Mouse (Mus musculus) layer of hippocampus, adult 18-20 months (tissue): ENCODE measurements around the gene Olfr820. TPM values are rescaled to one million over a fixed set of nuclear protein-coding genes. Genes with fewer than 3 reads are reported as not detected.
"Not testable (repeated sequence)": the region's sequence is repeated elsewhere in the genome, so short reads cannot be mapped to it uniquely, and the experiment has no call there.

Source experiments
- DNase-seq, 2 experiments: peaks; one replicate each; pipeline ENCODE4 v3.0.0; 2022; ENCODE audit warnings: low spot score in 2 of 2
- long read RNA-seq: library from polyadenylated mRNA; stranded (forward); transcript quantifications from one replicate; pipeline ENCODE4 v2.0.0, GENCODE M21; 2021
- total RNA-seq, 2 experiments: library from RNA; stranded (reverse); gene quantifications; 2 replicates each; pipeline ENCODE4 v1.2.3; 2021

Gene Olfr820
- total RNA-seq: not detected
- long read RNA-seq: 0 reads

DNA sequence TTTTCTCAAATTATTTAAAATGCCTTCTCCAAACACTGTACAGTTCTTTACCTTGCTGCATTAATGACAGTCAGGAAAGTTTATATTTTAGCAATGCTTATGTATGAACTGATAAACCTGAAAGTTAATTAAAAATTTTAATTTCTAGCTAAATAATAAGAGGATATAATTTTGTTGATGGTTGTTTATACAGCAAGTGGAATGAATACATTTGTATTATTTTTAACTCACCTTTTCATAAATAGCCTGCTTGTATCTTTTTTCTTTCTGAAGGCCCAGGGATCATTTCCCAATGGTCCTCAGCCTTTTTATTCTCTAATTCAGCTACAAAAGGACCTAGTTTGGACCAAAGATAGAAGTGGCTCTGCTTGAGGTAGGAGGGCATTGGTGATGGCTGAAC is at the start of gene Olfr820:
TSS of gene Olfr820 (plus strand) at position 301 of the 400 bp plus-strand sequence.
- no peak for DNase-seq

DNA sequence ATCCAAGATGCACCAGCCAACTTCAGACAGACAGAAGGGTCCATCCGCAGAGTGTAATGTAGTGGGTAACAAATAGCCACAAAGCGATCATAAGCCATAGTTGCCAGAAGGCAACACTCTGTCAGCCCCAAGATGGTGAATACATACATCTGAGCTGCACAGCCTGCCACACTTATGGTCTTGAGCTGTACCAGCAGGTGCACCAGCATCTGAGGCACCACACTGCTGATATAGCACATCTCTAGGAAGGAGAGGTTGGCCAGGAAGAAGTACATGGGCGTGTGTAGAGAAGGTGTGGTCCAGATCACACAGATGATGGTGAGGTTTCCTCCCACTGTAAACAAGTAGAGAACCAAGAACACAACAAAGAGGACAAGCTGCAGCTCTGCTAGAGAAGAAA is 46.2 kb upstream of the Olfr820 start:
- DNase-seq: not testable (repeated sequence)

DNA sequence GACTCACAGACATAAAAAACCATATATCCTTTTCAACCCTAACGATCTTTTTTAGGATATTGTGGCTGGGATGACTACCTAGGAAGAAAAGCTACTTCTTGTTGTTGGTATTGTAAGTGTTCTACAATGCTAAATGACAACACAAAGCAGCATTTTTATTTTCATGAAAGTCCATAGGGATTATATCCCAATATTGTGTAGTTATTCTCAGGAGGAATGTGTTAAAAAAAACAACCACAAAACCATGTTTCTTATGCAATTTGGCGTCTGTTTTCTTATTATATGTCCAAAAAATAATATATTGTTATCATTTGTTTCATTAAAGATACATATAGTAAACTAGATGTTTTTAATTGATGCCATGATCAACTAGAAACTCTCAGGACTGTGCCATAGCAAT is 45.3 kb upstream of the Olfr820 start, which contains the start of gene Olfr819:
TSS of gene Olfr819 (minus strand) at position 101 of the 400 bp plus-strand sequence.
- DNase-seq: not testable (repeated sequence)

DNA sequence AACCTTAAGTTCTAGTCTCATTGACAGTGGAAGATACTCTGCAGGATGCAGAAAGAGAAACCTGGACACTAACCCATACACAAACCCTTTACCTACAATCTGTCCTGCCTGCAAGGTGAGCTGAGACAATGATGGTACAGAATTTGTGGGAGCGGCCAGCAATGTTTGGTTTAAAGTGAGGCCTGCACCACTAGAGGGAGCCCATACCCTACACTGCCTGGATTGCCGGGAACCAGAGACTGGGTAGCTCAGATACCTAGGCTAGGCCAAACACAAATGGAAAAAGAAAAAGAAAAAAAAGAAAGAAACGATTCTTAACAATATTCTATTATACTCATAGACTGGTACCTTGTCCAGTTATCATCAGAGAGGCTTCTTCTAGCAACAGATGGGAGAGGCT is 39.4 kb upstream of the Olfr820 start:
- not testable (repeated sequence) for DNase-seq

DNA sequence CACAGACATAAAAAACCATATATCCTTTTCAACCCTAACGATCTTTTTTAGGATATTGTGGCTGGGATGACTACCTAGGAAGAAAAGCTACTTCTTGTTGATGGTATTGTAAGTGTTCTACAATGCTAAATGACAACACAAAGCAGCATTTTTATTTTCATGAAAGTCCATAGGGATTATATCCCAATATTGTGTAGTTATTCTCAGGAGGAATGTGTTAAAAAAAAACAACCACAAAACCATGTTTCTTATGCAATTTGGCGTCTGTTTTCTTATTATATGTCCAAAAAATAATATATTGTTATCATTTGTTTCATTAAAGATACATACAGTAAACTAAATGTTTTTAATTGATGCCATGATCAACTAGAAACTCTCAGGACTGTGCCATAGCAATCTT is 36.4 kb upstream of the Olfr820 start, which contains the start of gene Olfr247:
TSS of gene Olfr247 (minus strand) at position 101 of the 400 bp plus-strand sequence.
- not testable (repeated sequence) for DNase-seq

DNA sequence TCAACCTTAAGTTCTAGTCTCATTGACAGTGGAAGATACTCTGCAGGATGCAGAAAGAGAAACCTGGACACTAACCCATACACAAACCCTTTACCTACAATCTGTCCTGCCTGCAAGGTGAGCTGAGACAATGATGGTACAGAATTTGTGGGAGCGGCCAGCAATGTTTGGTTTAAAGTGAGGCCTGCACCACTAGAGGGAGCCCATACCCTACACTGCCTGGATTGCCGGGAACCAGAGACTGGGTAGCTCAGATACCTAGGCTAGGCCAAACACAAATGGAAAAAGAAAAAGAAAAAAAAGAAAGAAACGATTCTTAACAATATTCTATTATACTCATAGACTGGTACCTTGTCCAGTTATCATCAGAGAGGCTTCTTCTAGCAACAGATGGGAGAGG is 30.6 kb upstream of the Olfr820 start:
- not testable (repeated sequence) for DNase-seq

DNA sequence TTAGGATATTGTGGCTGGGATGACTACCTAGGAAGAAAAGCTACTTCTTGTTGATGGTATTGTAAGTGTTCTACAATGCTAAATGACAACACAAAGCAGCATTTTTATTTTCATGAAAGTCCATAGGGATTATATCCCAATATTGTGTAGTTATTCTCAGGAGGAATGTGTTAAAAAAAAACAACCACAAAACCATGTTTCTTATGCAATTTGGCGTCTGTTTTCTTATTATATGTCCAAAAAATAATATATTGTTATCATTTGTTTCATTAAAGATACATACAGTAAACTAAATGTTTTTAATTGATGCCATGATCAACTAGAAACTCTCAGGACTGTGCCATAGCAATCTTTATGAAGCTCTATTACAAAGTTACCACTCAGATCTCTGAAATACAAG is 27.5 kb upstream of the Olfr820 start, which contains the start of gene Gm10310:
TSS of gene Gm10310 (minus strand) at position 101 of the 400 bp plus-strand sequence.
- not testable (repeated sequence) for DNase-seq

DNA sequence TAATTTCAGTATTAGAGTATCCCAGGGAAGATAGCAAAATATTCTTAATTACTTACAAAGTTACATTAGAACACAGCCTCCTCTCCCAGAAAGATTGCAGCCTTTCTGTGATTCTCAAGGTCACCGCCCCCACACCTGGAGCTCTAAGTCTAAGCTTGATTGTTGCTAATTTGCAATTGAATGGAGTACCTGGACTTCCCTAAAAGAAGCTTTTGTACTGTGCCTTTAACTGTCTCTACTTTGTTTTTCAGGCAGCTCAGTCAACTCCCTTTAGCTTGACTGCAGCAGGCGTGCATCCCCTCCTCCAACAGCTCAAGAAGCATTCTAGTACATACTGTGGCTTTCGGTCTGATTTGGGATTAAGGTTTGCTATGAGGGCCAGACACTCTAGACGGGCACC is 8.3 kb upstream of the Olfr820 start:
- not testable (repeated sequence) for DNase-seq

DNA sequence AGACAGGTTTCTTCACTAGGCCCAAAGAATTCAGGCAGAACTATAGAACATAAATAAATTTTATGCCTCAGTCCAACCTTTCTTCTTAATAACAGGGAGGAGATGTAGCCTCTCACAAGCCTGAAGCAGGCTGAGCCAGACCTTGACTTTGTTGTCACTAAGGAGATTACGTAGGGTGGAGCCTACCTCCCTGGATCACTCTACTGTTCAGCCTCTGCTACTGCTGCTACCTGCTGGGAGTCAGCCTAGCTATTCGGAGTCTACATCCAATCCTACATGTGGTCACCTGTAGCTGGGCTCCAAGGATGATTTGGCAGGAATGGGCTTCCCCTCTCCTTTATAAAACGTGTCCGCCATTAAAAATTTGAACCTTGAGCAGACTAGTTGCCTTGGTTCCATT is 7.1 kb upstream of the Olfr820 start:
- DNase-seq: not testable (repeated sequence)

DNA sequence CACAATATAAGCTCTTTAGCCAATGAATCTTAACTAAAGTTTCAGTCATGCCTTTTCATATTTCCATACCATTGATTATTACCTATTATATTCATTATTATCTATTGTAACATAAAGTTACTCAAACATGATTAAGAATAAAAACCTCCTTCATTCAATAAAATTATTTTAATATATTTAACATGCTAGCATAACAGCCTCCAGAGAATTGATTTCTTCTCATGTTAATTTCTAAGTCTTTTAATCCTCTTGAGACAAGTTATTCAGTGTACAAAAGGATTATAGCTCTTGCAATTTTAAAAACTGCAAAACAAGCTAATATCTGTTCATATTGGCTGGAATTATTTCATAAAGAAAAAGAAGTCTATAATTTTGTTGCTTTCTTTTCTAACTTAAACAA is 17.6 kb downstream of the Olfr820 start, which contains the start of gene Olfr821:
TSS of gene Olfr821 (plus strand) at position 301 of the 400 bp plus-strand sequence.
- no peak for DNase-seq

DNA sequence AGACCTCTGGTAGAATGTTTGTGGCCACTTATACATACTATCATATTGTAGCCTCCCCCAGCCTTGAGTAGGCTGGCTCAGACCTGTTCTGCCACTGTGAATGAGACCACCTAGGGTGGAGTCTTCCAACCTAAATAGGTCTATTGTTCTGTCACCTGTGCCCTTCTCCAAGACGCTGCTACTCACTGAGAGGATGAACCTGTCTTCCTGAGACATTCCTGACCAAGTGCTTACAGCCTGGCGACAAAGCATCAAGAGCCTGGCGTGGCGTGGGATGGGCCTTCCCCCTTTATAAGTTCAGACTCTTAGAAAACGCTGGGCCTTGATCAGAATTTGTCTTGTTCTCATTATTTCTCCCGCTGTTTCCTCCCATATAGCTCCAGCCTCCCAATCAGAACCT is 24.7 kb downstream of the Olfr820 start:
- DNase-seq: no peak

Other genes with a start within 250 kb of the Olfr820 start
- not detected for gene Olfr808, start 247.1 kb upstream of the Olfr820 start, total RNA-seq
- not detected for gene Olfr809, start 238.0 kb upstream of the Olfr820 start, total RNA-seq
- gene Olfr810, start 217.7 kb upstream of the Olfr820 start, total RNA-seq: not detected
- not detected for gene Olfr811, start 208.2 kb upstream of the Olfr820 start, total RNA-seq
- gene Olfr812, start 166.5 kb upstream of the Olfr820 start, total RNA-seq: not detected
- gene Olfr813, start 157.3 kb upstream of the Olfr820 start, total RNA-seq: not detected
- not detected for gene Olfr814, start 132.8 kb upstream of the Olfr820 start, total RNA-seq
- not detected for gene Olfr815, start 106.8 kb upstream of the Olfr820 start, total RNA-seq
- not detected for gene Olfr816, start 97.0 kb upstream of the Olfr820 start, total RNA-seq
- not detected for gene Olfr818, start 63.5 kb upstream of the Olfr820 start, total RNA-seq
- not detected for gene Olfr819, start 45.4 kb upstream of the Olfr820 start, total RNA-seq
- gene Olfr247, start 36.5 kb upstream of the Olfr820 start, total RNA-seq: not detected
- not detected for gene Gm10310, start 27.6 kb upstream of the Olfr820 start, total RNA-seq
- gene Olfr821, start 17.7 kb downstream of the Olfr820 start, total RNA-seq: not detected
- not detected for gene Olfr822, start 58.6 kb downstream of the Olfr820 start, total RNA-seq
- gene Olfr823, start 102.8 kb downstream of the Olfr820 start, total RNA-seq: not detected
- not detected for gene Olfr824, start 117.4 kb downstream of the Olfr820 start, total RNA-seq
- gene Olfr825, start 154.1 kb downstream of the Olfr820 start, total RNA-seq: not detected
- not detected for gene Olfr826, start 171.6 kb downstream of the Olfr820 start, total RNA-seq
- not detected for gene Olfr827, start 201.8 kb downstream of the Olfr820 start, total RNA-seq